Mouse (Mus musculus) adrenal gland, postnatal 10 days (tissue): ENCODE measurements at regions not wholly inside any gene's neighbourhood (a gene's known extent, or its start where the extent isn't known, plus 50 kb on each side); places are given as distances from the start of the nearest gene placed in this dataset.

Experiments used
- DNase-seq: peaks from one replicate; pipeline ENCODE4 v3.0.0; 2021; ENCODE audit warnings: mixed read lengths

DNA sequence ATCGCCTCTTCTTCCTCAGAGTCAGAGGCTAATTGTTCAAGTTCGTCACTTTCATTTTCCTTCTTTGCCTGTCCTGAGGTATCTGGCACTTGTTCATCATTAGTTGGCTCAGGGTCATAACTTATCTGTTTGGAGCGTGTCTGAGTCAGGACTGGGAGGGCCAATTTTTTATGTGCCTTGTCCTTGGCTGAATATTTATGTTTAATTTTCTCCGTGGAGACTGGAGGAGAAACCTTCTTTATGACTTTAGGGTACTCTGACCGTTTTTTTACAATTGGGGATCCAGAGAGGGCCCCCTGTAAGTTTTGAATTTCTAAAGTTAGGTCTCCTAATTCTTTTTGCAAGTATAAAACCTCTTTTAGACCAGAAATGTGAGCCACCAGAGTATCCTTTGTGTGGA, 1000.2 kb upstream of the Edil3 start:
- DNase-seq, result peak; percentile 34
